Mouse (Mus musculus) lung, postnatal 4 days (tissue): ENCODE results near the gene Dmrta2.

Experiments used
- DNase-seq, 2 experiments: peaks; one replicate each; pipeline ENCODE4 v3.0.0; 2021

Gene Dmrta2

DNA sequence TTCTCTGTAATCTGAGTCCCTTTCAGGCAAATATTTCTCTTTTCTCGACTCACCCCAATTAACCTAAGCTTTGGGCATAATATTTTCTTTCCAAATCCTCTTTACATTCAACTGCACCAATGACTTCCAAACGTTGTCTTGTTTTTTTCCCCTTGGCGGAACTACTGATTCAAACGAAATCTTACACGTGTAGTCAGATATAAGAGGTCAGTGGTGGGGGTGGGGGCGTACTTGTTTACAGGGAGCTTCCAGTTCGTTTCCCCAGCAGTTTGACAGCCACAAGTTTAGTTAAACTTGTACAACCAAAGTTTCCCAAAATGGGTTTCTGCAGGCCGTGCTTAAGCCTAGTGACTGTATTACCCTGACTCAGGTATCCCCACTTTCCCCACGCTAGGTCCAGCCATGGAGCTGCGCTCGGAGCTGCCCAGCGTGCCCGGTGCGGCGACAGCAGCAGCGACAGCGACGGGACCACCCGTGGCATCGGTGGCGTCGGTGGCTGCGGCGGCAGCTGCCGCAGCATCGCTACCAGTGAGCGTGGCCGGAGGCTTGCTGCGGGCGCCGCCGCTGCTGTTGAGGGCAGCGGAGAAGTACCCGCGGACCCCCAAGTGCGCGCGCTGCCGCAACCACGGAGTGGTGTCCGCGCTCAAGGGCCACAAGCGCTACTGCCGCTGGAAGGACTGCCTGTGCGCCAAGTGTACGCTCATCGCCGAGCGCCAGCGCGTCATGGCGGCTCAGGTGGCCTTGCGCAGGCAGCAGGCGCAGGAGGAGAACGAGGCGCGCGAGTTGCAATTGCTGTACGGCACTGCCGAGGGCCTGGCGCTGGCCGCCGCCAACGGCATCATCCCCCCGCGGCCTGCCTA is 1.8 kb downstream of the Dmrta2 start:
- DNase-seq, result no peak

DNA sequence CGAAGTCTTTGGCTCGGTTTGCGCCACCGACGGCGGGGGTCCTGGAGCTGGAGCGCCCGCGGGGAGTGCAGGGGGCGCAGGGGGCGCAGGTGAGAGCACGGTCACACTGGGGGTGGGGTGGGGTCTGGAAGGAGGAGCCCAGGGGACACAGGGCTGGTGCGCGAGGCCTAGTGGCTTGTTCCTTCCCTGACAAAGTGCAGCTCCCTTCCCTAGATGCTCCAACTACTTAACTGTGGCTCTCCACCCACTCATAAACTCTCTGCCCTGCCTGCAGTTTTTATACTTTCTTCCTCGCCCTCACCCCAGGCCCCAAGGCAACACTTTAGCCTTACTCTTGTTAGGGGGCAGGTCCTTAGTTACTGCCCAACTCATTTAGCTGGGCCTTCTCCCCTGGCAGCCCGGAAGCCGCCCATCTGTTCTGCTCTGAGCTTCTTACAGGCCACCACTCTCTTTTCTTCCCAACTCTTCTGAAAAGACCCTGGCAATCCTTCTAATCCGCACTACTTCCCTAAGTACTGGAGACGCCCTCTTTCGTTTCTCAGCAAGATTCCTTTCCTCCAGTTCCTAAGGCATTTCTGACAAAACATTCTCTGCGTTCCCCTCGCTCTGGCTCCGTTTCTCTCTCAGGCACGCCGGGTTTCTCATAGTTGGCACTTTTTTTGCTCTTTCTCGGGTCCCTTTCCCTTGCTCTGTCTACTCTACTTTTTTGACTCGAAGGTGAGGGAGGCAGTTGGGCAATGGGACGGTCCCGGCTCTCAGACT is 2.6 kb downstream of the Dmrta2 start:
- no peak for DNase-seq

DNA sequence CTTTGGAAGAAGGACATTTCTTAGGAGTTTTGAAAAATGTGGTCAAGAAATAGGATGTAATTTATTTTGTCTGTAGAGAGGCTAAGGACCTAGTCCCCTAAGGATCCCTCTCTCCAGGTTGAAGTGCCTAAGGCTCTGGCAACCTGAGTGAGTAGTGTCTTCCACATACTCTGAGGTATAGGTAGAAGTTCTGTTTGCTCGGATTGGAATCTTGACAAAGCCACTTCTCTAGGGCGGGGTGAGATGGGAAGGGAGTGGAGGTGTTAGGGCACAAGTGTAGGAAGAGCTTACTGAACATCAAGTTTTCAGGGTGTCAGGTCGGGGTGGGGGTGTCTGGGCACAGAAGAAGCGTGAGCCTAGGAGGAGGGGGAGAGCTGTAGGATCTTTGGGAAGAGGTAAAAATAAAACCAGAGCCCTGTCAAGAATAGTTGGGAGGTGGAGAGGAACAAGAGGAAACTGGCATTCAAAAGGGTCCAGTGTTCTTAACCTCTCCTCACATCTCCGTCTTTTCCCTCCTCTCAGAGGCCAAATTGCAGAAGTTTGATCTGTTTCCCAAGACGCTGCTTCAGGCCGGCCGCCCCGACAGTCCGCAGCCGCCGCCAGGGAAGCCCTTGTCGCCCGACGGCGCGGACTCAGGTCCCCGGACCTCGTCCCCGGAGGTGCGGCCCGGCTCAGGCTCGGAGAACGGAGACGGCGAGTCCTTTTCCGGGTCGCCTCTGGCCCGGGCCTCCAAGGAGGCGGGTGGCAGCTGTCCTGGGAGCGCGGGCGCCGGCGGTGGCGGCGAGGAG is 3.4 kb downstream of the Dmrta2 start:
- DNase-seq, result no peak

DNA sequence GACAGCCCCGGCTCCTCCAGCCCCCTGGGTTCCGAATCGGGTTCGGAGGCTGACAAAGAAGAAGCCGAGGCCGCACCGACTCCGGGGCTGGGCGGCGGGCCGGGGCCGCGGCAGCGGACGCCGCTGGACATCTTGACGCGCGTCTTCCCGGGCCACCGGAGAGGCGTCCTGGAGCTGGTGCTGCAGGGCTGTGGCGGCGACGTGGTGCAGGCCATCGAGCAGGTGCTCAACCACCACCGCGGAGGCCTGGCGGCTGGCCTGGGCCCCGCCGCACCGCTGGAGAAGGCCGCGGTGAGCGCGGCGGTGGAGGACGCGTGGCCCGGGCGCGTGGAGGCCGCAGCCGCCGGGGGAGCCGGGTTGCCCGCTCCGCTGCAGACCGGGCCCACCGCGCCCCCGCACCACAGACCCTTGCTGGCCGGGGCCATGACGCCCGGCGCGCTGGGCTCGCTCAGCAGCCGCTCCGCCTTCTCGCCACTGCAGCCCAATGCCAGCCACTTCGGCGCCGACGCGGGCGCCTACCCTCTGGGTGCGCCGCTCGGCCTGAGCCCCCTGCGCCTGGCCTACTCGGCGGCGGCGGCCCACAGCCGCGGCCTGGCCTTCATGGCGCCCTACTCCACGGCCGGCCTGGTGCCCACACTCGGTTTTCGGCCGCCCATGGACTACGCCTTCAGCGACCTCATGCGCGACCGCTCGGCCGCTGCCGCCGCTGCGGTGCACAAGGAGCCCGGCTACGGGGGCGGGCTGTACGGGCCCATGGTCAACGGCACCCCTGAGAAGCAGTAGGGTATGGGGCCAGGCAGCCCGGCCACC is 4.2 kb downstream of the Dmrta2 start:
- peak in 1 of 2 experiments; percentile 8 for DNase-seq

DNA sequence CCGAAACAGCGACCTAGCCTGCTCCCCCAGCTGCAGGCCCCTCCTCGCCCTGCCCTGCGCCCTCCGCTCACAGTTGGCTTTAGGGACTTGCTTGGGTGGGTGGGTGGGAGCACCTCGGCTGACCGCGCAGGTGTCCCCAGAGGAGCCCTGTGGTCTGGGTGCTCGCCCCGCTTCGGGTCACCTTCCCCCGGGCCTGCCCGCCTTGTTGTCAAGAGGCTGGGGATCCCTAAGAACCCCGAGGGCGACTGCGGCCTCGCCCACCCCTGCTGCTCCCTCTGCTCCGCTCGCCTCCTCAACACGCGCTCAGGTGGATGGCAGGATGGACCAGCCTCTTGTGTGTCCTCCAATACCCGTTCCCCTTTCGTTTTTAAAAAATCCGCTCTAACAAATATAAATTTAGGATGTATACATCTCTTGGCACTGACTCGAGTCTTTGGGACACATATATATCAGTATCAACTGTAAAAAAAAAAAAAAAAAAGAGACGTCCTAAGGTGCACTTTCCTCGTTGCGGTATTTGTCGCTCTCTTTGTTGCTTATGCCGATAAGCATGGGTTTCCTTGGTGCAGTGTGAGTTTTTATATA is 4.9 kb downstream of the Dmrta2 start:
- no peak for DNase-seq

DNA sequence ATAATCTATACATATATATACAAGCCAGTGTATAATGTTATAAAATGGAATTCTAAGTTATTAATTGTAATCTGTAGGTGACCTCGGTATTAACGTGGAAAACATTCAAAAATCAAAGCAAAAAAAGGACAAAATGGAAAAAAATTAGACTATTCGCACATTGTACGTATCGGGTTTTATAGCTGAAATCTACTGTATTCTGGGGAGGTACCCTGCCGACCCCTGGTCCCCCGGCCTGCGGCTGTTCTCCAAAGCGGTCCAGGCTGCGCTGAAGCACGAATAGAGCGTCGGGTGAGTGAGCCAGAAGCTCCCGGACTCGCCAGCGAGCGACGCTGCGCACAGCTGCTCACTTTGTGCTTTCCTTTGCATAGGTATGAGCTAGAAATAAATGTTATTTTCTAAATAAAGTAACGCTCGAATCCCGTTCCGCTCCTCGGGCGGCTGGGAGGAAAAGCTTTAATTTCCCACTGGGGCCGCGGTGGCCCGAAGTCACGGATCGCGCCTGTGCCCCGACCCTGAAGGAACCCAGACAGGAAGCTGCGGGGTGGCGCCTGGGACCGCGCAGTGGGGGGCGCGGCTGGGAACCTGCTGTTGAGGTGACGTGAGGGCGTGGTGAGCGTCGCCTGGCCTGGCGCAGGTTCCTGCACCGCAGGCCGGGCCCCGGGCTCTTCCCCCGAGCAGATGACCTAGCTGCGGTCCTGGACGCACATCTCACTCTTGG is 5.6 kb downstream of the Dmrta2 start:
- peak in 1 of 2 experiments; percentile 13 for DNase-seq

DNA sequence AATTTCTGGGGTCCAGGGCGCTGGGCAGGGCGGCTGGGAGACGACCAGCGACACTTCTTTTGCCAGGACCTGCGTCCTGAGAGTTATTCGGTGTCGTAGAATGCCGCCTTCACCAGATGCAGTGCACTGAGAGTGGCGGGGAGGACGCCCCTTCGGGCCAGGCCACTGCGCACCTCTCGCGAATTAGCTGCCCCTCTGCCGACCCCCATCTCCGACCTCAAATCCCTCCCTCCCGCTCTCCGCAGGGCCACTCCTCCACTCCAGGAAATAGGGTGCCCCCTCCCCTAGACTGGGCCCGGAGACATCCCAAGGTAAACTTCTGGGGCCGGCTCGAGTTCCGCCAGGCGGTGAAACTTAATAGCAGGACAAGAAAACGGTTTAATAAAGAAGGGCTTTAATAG is 6.2 kb downstream of the Dmrta2 start:
- DNase-seq, result no peak

DNA sequence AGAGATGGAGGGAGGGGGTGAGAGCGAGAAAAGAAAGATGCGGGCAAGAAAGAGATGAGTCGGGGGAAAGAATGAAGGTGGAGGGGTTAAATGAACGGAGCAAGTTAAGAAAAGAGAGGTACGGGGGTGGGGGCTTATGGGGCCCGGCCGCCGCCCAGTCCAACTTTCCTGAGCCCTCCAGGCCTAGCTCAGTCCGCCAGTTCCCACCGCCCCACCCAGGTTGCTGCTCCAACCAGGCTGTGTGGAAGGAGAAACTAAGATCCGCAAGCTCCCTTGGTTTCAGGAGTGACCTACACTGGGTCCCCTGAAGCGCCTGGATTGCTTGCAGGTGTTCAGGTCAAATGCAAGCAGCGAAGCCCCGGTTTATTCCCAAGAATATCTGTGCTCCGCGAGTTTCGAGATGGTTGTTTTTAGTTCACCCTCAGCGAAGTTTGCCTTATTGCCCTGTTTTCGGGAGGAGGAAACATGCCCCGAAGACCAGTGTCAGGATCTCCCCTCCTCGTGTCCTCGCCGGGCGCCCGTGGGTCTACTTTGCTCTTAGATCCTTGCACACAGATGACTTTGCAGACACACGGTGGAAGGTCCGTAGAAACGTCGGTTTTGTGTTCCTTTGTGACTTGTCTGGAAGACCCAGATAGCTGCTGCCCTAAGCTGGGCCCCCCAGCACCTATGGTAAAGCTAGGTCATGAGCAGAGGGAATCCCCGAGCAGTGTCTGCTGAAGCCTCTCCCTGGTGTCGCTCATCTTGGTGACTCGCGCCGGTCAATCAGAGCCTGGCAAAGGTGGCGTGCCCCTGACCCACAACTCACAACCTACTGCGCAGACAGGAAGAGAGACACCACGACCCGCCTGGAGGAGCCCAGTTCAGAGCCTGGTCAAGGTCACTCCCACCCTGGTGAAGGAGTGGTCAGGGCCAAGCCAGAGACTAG is 6.9 kb downstream of the Dmrta2 start:
- DNase-seq, result no peak

DNA sequence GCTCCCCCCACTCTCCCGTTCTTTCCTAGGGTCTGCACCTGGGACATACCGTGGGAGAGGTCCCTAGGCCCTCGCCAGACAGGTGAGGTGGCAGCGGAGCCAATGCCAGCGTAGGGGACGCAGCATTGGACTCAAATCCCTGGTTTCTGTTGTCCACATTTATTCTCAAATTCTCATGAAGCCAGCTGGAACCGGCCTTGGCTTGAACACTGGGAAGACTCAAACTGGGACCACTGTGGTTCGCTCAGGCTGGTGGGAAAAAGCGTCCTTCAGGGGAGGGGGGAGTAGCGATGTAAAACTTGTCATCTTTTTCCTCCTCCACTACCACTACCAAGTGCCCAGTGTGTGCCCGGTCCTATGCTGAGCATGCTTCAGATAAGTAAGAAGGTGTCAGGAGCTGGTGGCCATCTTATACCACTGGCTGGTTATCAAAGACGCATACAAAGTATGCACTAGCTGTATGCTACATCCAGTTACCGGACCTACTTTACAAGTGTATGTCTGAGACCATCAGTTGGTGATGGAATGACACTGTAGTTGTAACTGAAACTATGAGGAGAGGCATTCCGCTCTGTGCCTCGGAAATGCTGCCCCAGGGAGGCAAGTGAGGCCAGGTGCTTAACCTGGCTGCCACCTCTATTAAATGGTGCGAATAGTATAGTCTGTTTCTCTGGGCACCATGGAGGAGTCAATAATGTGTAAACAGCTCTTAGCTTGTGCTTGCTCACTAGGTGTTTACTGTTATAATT is 7.7 kb downstream of the Dmrta2 start:
- no peak for DNase-seq

DNA sequence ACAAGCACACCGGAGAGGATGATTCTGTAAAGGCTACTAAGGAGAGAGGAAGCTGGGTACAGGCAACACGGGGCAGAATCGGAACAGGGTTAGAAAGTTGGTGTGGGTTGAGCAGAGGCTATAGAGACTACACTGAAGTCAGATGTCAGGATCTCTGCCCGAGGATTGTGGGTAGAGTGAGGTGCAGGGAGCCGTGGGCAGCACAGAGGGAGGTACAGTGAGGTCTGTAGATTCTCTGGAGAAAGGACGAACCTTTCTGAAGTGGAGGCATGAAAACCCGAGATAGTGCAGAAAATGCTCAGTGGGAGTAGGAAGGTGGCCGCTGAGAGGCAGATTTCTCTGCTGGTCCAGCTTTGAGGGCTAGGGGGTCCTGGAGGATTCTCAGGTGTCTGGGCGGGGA is 8.4 kb downstream of the Dmrta2 start:
- no peak for DNase-seq

DNA sequence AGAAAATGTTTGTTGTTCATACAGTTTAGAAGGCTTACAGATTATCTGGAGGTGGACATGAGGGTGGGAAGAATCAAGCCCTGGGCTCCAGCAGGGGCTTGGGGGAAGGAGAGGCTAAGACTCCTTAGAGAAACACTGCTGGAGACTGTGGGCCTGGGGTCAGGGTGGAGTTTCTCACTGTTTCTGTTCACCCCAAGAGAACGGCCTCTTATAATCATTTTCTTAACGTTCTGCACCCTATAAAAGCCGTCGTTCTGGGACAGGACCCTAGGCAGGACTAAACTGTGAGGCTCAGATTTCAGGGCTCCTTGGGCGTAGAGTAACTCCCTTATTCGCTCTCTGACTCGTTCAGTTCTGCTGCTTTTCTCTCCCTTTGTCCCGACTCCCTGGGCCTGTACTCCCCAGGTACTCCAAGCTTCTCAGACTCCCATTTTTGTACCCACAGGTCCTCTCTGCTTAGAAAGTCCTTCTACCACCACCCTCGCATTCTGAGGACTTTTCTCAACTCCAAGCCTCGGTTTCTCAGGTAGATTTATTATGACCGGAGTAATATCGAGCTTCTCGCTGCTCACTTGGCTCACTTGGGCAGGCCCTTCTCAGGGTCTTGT is 9.0 kb downstream of the Dmrta2 start:
- no peak for DNase-seq

DNA sequence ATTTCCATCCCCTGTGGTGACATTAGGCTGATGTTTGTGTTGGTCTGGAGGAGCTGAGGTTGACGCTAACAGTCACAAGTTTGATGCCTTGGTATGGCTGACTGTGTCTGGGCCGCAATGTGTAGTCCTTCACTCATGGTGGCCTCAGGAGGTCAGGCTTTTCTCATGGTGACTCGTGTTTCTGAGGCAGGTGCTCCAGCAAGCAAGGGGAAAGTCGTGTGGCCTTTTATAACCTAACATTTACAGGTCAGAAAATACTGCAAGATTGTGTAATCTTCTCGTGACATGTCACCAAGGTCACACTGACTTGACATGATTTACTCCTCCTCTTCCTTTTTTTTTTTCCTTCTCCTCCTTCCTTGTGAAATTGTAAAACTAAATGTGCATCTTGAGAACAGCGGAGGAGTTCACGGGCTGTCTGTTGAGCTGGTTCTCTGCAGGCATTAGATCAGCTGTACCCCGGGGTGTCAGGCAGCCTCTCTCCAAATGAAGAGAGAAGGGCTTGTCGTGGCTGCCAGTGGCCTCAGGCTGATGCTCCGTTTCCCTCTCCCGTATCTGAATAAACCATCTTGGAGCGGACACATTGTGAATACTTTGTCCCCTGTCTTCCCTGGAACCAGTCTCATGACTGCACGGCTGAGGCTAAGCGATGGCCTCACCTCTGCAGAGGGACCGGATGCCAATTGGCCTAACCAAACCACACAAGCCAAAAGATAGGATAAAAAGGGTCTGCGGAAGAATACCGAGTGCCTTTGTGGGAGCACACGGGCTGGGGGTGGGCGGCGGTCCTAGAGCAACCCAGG is 9.9 kb downstream of the Dmrta2 start:
- no peak for DNase-seq

DNA sequence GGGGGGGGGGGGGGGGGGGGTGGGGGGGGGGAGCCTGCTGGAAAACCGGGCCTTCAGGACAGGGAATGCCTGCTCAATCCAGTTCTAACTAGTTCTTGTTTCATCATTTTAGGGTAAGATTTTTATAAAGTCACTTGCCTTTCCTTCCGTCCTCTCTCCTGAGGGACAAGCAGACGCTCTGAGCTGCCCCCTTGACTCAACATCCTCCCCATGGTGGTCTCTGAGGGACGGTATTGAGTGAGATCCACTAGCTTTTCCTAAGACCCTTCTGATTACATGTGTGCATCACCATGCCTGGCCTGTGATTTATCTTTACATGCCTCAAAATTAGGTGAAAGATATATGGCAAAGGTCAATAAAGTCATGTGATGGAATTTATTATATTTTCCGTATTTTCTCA is 10.6 kb downstream of the Dmrta2 start:
- no peak for DNase-seq

DNA sequence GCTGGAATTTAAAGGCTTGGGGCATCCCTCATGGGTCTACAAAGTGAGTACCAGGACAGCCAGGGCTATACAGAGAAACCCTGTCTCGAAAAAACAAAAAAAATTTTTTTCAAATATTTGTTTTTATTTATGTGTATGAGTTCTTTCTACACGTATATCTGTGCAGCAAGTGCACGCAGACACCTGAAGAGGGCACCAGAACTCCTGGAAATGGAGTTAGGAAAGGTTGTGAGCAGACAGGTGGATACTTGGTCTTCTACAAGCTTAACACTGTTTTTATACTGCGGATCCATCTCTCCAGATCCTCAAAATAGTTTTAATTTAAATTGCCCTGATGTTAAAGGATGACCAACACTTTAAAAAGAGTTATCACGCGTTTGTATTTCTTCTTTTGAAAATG is 11.4 kb downstream of the Dmrta2 start:
- DNase-seq, result no peak

DNA sequence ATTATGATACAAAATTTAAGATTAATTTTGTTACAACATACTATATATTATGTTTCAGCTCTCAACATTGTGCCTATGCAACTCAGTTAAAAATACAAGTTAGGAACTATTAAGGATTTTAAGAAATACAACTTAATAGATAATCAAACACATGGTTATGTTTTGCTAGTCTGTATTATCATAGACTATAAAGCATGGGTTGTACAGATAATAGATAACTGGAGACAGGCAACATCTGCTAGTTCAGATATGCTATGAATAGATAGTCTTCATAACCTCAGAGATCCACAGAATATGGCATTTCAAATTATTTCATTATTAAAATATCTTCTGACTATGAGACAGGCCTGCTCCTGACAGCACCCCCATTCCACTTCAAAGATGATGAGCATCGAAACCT is 28.2 kb downstream of the Dmrta2 start:
- no peak for DNase-seq

DNA sequence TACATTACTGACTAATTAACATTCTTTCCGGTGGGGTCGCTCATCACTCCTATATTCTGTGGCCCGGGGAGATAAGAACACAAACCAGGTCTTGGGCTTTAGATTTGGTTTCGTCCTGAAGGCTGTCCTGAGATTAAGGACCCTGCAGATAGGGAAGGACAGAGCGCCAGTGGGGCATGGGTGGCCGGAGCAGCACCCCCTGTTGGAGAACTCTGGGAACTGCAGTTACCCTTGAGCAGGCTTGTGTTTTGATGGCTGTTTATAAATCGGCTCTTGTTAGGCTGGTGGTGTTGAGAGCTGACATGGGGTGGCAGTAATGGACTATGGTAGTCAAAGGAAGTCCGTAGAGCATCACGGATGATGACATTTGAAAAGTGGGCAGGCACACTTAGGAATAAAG is 41.3 kb downstream of the Dmrta2 start:
- DNase-seq, result no peak

DNA sequence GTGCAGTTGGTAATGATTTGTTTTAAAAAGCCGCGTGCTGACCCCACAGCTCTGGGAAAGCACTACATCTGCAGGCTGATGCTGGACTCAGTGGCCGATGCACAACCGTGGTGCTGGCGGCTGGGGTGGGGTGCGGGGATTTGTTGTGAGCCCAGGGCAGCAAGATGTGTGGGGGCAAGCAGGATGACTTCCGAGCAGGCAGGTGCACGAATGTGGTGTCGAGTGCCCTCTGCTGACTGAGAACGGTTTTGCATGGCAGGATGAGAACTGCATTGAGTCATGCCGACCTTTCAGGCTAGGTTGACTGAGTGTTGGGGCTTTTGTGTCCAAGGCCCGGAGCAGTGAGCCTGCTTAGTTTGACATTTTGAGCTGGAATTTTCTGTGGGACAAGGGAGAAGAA is 42.4 kb downstream of the Dmrta2 start:
- DNase-seq, result peak; percentile 52 to 73

DNA sequence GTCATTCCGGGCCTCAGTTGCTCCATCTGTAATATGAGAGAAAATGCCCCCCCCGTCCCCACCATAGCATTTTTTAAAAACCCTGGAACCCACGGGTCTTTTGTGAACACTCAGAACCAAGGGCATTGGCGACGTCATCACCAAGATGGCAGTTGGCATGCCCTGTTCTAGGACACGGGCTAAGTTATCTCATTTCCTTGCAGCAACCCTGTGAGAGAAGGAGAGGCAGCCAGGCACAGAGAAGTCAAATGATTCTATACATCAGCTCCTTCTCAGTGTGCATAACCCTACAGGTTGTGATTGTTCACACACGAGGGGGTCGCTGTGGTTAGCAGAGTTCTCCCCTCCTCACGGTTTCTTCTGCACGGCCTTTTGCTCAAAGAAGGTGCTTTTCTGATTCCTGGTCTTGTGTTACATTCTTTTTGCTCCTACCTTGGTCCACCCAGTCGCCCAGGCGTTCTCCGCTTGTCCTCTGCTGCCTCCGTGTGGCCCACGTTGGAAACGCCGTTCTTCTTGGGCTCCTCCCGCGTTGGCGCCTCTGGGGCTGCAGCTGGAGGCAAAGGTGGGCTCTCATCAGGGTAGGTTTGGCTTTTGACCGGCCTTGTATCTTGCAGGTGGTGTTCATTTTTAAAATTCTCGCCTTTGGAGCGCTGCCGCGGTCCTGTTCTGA is 44.2 kb downstream of the Dmrta2 start:
- peak; percentile 54 to 79 for DNase-seq
